In genomic region chr10:22746334-22747322, GRCm38 (mm10) we compare ENCODE assay signal across 9 mouse cellular contexts. TPM values are rescaled to one million over a fixed set of nuclear protein-coding genes. Genes with fewer than 3 reads are reported as not detected.
A peak's percentile ranks its signal among the peaks of the same experiment; 100 is the strongest.
DNase-seq lines count a peak whose midpoint lies in the region; TF ChIP-seq lines count a peak whose summit lies in the region.
"Had no signal": no experiment of that assay in that cellular context is flagged by ENCODE, and none has a peak within 500 bp of the region (broad histone marks: within the 10 kb centered on the region; RNA-seq: fewer than 3 reads in every experiment).

No protein-coding gene starts in this region.

- no peaks in the 10 kb centered on the region for H3K27me3 ChIP-seq in heart, adult 2 months (ENCODE audit: control insufficient read depth, insufficient read depth, low read length)
- H3K27me3 ChIP-seq in CH12.LX (replicated peaks), result no peaks in the 10 kb centered on the region

- no peak for TF ChIP-seq CTCF in heart, adult 2 months (IDR thresholded peaks at IDR 0.05)
- no peak for TF ChIP-seq CTCF in CH12.LX (conservative IDR thresholded peaks at IDR 0.05 in 1 of 2, IDR thresholded peaks at IDR 0.05 in 1 of 2; ENCODE audit: low read depth in 2 of 2, low read length in 2 of 2)

- H3K4me1 ChIP-seq in heart, adult 2 months (ENCODE audit: control insufficient read depth, insufficient read depth, low read length), result peaks cover 9% of the 10 kb centered on the region
- peaks cover 0 to 12% of the 10 kb centered on the region in 2 experiments; a peak in 2 of 4 replicates for H3K4me1 ChIP-seq in CH12.LX (ENCODE audit: control insufficient read depth in 1 of 2, insufficient read depth in 2 of 2)

- no peak for TF ChIP-seq POLR2A in heart, adult 2 months (IDR thresholded peaks at IDR 0.05; ENCODE audit: insufficient read depth, low read depth, low read length)
- TF ChIP-seq POLR2A in CH12.LX (IDR thresholded peaks at IDR 0.05; ENCODE audit: low read depth, low read length), result no peak

- peak in 1 of 2 experiments; percentile 17 for DNase-seq in heart, adult 2 months
- no peak for DNase-seq in heart, postnatal 36 days
- DNase-seq in CH12.LX (ENCODE audit: extremely low read depth), result no peak
- DNase-seq in cerebellum, adult 9-11 months, result peak; percentile 96
- peak; percentile 77 to 91 for DNase-seq in layer of hippocampus, adult 18-20 months (ENCODE audit: low spot score in 2 of 2)
- DNase-seq in B cell, adult 2 months, result no peak
- no peak for DNase-seq in ovary, postnatal 10 days (ENCODE audit: low spot score)
- DNase-seq in thymus, postnatal 4 days, result no peak

- peak overlapping the region; percentile 69 for H3K27ac ChIP-seq in heart, adult 2 months
- no peak overlapping the region for H3K27ac ChIP-seq in CH12.LX (ENCODE audit: insufficient read depth, low read depth)

- dilution Hi-C loops in CH12.LX (cut with MboI; ENCODE audit: extremely low pct_ligation_motif_present, extremely low pct_unique_long_range_greater_than_20kb, low sequenced_read_pairs), result no loop called here

- intact Hi-C loops in heart, adult 2 months (cut with DNase I), result no loop called here
- intact Hi-C loops in heart, postnatal 36 days (cut with DNase I), result no loop called here

- TF ChIP-seq RAD21 in CH12.LX (IDR thresholded peaks at IDR 0.05; ENCODE audit: low read depth, low read length), result no peak

- H3K79me2 ChIP-seq in heart, adult 2 months (replicated peaks; ENCODE audit: control insufficient read depth, insufficient read depth, low read length), result no peaks in the 10 kb centered on the region
- no peaks in the 10 kb centered on the region for H3K79me2 ChIP-seq in CH12.LX (replicated peaks; ENCODE audit: control insufficient read depth, extremely low read depth, insufficient read depth, poor library complexity, severe bottlenecking)

- H3K9ac ChIP-seq in heart, adult 2 months (ENCODE audit: low read depth, low read length), result no peak overlapping the region
- H3K9ac ChIP-seq in CH12.LX (ENCODE audit: insufficient read depth, low read depth), result no peak overlapping the region

- in situ Hi-C loops in CH12.LX (cut with MboI; ENCODE audit: low pct_ligation_motif_present, low pct_unique_long_range_greater_than_20kb, low sequenced_read_pairs), result no loop called here

- TF ChIP-seq EP300 in heart, adult 2 months (IDR thresholded peaks at IDR 0.05; ENCODE audit: insufficient read depth, low read depth, low read length), result no peak
- no peak for TF ChIP-seq EP300 in CH12.LX (IDR thresholded peaks at IDR 0.05; ENCODE audit: low read length)

- H3K36me3 ChIP-seq in heart, adult 2 months (ENCODE audit: control insufficient read depth, insufficient read depth, low read length), result no peaks in the 10 kb centered on the region
- H3K36me3 ChIP-seq in CH12.LX (replicated peaks in 1 of 2; ENCODE audit: control insufficient read depth in 1 of 2, insufficient read depth in 1 of 2, low read length in 1 of 2), result no peaks in the 10 kb centered on the region

- H3K4me2 ChIP-seq in CH12.LX (ENCODE audit: insufficient read depth, low read depth, poor library complexity, severe bottlenecking), result no peak overlapping the region; the same call in 1 of the 2 replicates
- H3K4me2 ChIP-seq: liver, embryonic 11.5 days had no signal

- WGBS in heart, adult 2 months, result 21% methylated on average over 13 of the region's 13 CpGs

- H3K4me3 ChIP-seq in heart, adult 2 months, result no peak overlapping the region
- H3K4me3 ChIP-seq in CH12.LX (replicated peaks in 1 of 3; ENCODE audit: low read depth in 2 of 3, low read length in 2 of 3, poor library complexity in 1 of 3), result no peak overlapping the region

- H3K9me3 ChIP-seq in CH12.LX (replicated peaks; ENCODE audit: low read length), result no peaks in the 10 kb centered on the region

TF ChIP-seq in CH12.LX, 34 proteins besides CTCF, POLR2A, EP300 and RAD21:
- peak; percentile 22; the same call in 1 of the 2 replicates for TF ChIP-seq MEF2A (IDR thresholded peaks at IDR 0.05; ENCODE audit: borderline replicate concordance, low read depth, low read length)
- no peak for TF ChIP-seq SMC3 (IDR thresholded peaks at IDR 0.05; ENCODE audit: low read depth, low read length)
- no peak for TF ChIP-seq MAZ (IDR thresholded peaks at IDR 0.05; ENCODE audit: low read depth, low read length)

RNA-seq across cellular contexts. Expression of gene Tbpl1, which starts 14.9 kb away (rescaled TPM):
- 10 to 100 TPM; 20.8 to 23.0 TPM for total RNA-seq in heart, adult 2 months (2021)
- 15.1 and 15.3 TPM in 2 replicates for polyA plus RNA-seq in heart, adult 2 months (2012; rRNA removed)
- total RNA-seq in heart, postnatal 36 days (2021), result 10 to 100 TPM; 18.2 to 21.4 TPM
- total RNA-seq in CH12.LX (2012; rRNA removed) (34.6 and 37.9 TPM in 2 replicates), CH12.LX (2014; rRNA removed) (54.6 and 60.3 TPM in 2 replicates)
- polyA plus RNA-seq in CH12.LX (2012; ENCODE audit: insufficient read length, low read depth), result 46.9 and 47.9 TPM in 2 replicates
- total RNA-seq in layer of hippocampus, adult 18-20 months (2021), result 10 to 100 TPM; 63.9 to 66.5 TPM

Comparison
In these comparisons a context has a peak if more than half of its experiments do, and no peak if none do; other contexts are left out.
1. DNase-seq: peak in cerebellum, adult 9-11 months (single experiment) and layer of hippocampus, adult 18-20 months (2 of 2); none in heart, postnatal 36 days (0 of 2), CH12.LX (single experiment), B cell, adult 2 months (0 of 2), ovary, postnatal 10 days (single experiment) and thymus, postnatal 4 days (single experiment).